Mouse (Mus musculus): Measurements from ENCODE around the gene Prox1.

The Prox1 gene

DNA sequence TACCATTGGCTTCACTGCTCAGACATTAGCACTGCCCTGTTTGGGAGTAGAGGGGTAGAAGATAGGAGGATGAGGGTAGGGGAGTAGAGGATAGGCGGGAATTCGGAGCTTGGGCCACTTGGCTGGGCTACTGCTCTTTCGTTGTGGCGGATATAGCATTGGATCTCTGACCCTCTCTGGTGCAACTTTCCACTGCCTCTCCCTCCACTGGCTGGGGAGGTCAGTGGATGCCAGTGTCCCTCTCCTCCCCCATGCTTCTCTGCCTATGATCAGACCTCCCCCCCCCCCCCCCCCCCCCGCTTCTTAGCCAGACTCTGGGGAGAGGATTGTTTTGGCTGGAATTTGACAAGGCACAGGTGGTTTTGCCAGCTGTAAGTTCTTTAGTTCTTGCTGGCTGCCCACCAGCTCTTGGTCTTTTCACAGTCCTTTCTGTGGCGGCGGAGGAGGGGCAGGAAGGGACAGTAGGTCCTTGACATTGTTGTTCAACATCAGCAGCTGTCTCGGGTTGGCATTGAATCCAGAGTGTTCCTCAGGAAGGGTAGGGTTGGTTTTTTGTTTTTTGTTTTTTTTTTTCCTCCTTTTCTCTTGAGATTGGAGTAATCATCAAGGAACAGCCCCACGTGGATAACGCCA, 90.8 kb downstream of the Prox1 start:
- no peak for DNase-seq (ENCODE audit: low spot score)

DNA sequence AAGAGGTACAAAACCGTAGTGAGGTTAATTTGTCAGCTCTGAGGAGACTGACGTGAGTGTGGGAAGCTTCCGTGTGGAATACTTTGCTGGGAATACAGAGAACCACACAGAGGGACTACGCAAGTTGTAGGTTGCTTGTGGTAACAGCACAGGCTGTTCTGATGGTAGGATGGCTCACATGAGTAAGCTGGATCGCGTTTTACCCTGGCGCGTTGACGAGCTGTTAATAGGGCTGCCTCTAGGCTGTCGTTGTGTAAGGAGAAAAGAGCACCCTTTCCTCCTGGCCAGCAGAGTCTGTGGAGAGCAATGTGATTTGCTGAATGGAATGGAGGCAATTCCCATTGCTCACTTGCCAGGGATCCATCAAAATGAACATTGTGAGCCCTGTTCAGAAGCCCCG, 93.9 kb downstream of the Prox1 start:
- DNase-seq (ENCODE audit: low spot score): no peak

Data from embryo, embryonic 10.5 days (tissue).